Mouse (Mus musculus) urinary bladder, postnatal 4 days (tissue): ENCODE data around the gene Gpx5.
"Not testable (repeated sequence)": the region's sequence is repeated elsewhere in the genome, so short reads cannot be mapped to it uniquely, and the experiment has no call there.

Experiments used
- DNase-seq, 2 experiments: peaks; one replicate each; pipeline ENCODE4 v3.0.0; 2021 to 2022; ENCODE audit warnings: low spot score in 2 of 2

Gene Gpx5

DNA sequence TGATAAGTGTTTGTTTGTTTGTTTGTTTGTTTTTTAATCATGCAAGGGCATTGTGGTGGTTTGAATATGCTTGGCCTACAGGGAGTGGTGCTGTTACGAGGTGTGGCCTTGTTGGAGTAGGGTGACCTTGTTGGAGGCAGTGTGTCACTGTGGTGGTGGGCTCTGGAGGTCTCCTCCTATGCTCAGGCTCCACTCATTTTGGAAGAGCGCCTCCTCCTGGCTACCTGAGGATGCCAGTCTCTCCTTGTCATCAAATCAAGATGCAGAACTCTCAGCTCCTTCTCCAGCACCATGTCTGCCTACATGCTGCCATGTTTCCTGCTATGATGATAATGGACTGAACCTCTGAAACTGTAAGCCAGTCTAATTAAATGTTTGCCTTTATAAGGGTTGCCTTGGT, 26.8 kb downstream of the Gpx5 start:
- DNase-seq = no peak

DNA sequence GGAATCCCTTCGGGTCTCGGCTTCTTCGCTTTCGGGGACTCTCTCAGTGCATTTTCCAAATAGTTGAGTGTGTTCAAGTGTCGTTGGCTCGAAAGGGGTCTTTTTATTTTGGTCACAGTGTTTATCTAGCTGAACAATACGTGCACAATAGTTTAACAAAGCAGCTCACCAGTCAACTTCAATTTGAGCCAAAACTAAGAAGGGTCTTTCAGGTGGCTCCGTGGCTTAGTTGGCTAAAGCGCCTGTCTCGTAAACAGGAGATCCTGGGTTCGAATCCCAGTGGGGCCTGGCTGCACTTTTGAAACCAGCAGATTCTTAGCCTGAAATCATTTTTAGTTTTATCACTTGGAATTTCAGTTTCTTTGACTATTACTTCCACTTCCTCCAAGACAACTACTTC, 28.2 kb downstream of the Gpx5 start:
- DNase-seq = no peak

DNA sequence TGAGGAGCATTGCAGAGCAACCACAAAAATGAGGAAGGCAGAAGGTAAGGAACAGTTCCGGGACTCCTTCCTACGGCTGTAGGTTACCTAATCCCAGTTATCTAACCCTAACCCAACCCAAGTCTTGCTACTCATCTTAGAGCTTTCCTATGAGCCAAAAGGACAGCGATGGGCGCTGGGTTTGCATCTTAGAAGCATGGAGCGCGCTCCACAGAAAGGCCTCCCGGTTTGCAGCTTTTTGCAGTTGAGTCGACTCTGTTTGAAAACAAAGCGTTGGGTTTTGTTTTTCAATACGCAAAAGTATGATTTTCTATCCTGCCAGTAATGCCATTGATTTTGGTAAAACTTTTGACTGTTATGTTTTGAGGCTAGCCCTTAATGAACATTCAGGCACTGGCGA, 28.6 kb downstream of the Gpx5 start:
- DNase-seq = no peak

DNA sequence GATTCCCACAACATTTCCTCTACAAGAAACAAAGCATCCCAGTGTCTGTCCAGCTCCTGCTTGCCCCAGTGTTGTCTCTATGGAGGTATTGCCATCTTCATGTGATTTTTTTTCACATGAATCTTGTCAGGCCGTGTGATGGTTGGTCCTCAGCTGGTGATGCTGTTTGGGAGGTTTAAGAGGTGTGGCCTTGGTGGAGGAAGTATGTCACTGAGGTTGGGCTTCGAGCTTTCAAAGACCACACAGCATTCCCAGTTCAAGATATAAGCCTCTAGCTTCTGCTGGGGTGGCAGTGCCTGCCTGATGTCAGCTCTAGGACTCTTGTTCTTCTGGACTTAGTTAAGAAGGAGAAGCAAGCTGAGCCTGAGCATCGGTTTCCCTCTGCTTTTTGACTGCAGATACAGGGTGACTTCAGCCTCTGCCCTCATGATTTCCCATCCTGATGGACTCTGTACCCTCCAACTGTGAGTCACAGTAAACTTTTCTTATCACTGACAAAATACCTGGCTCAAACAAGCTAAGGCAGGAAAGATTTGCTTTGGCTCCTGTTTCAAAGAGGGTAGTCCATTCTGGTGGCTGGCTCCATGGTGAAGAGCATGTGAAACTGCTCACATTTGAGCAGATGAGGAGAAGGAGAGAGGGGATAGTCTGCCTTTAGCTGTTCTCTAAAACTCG, 29.6 kb downstream of the Gpx5 start:
- no peak for DNase-seq

DNA sequence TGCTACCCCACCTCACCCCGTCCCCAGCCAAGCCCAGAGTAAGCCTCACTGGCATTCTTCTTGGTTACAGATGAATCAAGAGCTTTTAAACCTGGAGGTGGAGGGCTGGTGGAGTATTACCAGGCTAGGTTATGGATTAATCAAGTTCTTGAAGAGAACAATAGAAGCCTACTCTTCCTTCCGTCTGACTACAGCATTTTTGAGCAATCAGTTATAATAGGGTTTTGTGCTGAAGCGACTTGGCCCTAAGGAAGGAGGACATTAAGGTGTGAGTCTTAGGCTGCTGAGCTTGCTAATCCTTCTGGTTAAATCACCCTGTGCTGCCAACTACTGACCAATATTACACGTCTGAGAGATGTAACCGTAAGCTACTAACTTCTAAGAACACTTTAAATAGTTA, 32.2 kb downstream of the Gpx5 start:
- DNase-seq = no peak

DNA sequence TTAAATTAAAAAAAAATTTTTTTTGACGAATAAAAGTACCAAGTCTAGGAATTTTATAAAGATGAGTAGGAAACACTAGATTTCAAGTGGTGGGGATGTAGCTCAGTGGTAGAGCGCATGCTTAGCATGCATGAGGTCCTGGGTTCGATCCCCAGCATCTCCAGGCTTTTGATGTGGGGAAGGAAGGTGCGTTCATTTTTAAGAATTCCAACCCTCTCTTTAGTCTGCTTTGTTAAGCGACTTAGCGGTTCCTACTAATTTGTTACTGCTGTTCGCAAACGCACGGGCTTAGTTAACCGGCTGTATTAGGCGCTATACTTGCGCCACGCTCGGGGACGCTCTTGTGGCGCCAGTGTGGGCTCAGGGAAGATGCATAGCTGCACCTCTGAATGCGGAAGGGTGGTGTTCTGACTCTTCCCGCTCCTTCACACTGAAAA, 32.8 kb downstream of the Gpx5 start:
- no peak for DNase-seq

DNA sequence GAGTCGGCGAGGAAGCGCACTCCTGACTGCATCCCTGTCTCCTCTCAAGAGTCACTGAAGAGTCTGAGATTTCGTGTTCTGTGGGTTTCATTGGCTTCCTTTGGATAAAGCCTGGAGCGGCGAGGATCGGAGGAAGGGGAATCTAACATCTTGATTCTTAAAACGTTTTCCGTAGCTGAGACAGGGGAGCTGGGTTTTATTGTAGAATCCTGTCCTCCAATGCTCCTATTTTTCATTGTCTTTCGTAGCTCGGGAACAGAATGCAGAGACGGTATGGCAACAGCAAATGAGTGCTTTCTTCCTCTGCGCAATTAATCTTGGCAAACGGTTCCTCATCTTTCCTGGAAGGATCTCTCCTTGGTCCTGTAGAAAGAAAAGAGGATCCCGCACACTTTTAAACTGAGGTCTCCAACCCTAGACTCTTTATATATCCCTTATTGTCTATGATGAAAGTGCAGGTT, 33.3 kb downstream of the Gpx5 start:
- DNase-seq = no peak

DNA sequence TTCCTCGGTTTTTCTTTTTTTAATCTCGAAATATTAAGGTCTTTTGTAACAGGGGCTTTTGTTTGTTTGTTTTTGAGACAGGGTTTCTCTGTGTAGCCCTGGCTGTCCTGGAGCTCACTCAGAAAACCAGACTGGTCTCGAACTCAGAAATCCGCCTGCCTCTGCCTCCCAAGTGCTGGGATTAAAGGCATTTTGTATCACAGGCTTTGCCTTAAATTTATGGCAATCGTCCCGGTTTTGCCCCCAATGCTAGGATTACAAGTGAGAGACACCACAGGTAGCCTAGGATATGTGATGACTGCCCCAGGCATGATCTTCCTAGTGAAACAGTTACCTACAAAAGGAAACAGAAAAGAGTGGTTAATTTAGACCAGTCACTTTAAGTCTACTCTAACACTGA, 34.0 kb downstream of the Gpx5 start:
- DNase-seq = no peak

DNA sequence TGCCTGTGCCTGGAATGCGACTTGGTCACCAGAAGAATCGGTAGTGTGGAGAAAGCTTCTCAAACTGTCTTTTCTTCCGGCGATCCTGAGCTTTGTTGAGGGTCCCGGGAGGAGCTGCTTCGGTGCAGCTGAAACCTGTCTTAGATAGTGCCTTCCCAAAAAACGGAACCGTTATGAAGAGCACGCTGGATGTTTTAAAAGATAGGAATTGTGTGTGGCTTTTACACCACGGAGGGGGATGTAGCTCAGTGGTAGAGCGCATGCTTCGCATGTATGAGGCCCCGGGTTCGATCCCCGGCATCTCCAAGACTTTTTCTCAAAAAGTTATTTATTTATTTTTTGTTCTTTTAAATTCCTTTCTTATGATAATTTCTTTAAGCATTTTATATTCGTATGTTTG, 38.5 kb downstream of the Gpx5 start:
- DNase-seq = no peak

DNA sequence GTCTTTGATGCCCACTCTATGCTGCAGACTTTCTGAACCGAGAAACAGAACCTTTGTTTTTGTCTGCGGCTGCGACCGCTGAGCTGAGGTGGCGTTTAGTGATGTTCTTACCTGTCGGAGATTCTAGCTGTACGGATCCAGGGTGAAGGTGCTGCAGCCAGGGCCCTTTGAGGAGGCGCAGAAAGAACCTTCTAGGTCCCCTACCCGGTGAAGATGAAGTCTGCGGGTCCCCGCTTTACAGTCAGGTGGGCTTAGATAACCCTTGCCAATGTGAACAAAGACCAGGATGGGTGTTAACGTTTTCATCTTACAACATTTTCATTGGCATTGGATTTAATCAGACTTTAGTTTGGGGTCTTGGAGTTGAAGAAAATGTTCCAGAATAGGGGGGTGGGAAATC, 39.0 kb downstream of the Gpx5 start:
- DNase-seq = no peak

DNA sequence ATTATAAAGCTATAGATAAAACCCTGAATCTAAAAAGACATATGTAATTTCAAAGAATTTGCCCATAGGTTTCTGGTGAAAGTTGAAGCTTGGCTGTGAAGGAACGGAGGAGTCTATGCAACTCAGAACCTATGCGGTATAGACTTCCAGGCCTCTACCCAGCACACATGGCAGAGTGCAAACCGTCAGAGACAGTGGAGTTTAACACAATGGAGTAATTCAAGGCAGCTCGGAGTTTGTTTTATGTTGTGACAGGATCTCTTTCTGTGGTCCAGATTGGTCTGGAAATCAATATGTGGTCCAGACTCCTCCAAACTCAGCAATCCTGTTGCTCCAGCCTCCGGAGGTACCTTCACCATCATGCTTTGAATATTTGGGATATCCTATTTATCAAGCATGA, 39.5 kb downstream of the Gpx5 start:
- DNase-seq = no peak

DNA sequence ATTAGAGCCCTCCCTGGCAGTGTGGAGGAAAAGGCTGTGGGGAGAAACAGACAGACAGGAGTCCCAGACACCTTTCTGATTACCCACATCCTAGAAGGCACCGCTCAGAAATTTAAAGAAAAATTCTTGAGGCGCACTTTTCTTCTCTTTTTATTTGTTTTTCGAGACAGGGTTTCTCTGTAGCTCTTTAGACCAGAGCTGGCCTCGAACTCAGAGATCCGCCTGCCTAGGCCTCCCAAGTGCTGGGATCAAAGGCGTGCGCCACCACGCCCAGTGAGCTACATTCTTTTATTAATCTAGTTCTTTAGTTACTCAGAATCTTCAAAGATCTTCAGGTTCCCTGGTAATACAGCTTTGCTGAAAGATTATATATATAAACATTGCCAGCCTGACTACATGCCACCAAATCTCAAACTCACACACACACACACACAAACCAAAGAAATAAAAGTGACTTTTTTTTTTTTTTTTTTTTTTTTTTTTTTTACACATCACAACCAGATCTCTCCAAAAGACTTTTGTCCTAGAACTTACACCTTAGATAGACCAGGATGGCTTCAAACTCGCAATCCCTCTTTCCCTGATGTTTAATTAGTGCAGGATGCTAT, 42.4 kb downstream of the Gpx5 start:
- no peak for DNase-seq

DNA sequence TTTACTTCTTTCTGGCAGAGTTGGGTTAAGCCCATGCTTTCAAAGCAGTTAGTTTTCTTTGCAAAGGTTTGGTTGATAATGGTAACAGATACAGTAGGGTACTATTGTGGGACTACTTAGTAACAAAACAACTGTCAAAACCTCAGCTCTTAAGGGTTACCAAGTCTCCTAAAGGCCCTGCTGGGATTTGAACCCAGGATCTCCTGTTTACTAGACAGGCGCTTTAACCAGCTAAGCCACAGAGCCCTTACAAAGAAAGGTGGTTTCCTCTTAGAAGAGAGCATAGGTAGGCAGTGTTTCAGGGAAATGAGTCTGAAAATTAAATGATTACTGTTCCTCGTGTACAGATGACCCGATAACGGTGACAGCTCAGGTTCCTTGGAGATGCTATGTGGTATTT, 43.5 kb downstream of the Gpx5 start:
- no peak for DNase-seq

DNA sequence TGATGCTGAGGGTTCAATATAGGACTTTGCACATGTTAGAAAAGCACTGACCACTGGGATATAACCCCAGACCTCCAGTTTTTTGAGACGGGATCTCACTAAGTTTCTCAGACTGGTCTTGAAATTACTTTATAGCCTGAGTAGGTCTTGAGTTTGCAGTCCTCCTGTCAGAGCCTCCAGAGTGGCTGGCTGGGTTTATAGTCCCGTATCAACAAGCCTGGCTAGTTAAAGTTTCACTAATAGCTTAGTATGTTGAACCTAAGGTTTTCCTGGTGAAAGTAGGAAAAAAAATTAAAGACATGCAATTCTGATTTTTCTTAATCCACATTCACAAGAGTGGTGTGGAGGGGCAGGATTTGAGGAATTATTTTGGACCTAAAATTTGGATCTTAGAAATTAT, 46.3 kb downstream of the Gpx5 start:
- no peak for DNase-seq

DNA sequence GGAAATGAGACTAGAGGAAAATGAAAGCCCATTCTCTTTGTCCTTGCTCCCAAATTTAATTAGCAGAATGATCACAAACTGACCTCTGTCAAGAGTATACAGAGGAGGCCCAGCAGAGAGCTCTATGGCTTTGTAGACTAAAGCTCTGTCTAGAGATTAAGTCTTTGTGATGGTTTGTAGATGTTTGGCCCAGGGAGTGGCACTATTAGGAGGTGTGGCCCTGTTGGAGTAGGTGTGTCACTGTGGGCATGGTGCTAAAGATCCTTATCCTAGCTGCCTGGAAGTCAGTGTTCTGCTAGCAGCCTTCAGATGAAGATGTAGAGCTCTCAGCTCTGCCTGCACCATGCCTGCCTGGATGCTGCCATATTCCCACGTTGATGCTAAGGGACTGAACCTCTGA, 47.6 kb downstream of the Gpx5 start:
- not testable (repeated sequence) for DNase-seq

DNA sequence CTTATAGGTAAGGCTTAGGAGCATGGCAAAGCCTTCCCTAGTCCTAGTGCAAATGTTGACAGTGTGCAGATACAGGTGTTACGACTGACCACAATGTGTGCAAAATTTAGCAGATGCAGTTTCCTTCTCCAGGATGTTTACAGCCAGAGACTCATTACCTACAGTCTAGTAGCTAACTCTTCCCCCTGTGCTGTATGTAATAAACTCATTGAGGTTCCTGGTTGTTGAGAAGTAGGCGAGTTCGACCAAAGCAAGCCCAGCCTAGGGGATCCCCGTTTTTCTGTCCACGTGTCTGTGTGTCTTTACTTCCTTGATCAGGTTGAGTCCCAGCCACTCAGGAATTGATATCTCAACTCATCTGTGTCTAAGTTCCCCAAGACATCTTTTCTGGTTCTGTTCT, 48.4 kb downstream of the Gpx5 start:
- DNase-seq = no peak

DNA sequence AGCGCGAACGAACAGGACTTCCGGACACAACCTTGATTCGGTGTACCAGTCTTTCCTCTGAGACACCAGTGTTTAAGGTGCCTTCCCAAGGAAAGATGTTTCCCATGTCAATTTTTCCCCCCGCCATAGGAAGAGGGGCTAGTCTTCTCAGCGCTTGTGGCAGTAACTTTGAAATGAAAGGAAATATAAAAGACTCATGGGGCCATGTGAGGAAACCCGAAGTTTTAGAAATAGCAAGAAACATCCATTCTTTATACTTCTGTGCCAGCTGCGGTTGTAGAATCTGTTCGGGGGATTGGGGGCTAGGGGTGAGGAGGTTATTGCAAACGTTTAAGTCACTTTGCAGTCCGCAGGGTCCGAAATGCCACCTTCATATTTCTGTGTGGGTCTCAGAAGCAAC, 49.3 kb downstream of the Gpx5 start:
- no peak for DNase-seq

DNA sequence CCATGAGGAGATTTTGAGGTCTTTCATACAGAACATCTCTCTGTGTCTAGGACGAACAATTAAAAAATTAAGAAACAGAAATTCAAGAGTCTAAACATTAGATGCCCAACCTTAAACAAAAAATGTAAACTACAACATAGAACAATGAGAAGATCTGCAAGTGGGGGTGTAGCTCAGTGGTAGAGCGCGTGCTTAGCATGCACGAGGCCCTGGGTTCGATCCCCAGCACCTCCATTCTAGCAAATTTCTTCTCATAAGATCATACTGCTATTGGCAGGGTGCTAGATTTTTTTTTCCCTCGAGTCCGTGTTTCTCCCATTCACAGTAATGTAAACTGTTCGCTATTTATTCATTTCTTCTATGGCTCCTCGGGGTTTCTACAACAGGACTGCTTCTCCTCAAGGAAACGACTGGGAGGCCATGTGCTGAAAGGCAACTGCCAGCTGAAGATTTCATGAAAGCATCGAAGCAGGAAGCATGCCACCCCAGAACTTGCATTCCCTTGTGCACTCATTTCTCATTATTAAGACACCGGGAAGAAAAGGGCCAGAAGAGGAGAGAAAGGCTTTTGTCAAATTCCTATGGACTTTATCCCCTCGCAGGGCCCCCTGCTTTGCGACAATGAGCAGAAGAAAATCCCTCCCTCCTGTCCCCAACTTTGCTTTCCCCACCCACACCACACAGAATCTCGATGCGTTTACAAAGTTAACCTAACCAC, 50.0 kb downstream of the Gpx5 start:
- DNase-seq = no peak

DNA sequence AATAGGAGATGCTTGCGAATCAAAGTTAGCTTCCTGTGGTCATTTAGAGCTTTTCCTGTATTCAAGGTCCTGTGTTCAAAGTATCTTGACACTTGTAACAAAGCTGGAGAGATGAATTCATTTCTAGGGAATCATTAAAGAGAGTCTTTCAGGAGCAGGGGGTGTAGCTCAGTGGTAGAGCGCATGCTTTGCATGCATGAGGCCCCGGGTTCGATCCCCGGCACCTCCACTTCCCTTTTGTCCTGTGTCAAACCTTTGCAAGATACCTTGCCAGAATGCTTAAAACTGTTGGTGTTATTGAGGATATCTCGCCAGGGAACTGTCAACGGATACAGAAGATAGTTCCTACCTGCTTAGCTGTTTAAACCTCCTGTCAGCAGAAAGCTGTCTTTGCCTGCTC, 51.7 kb downstream of the Gpx5 start:
- DNase-seq = peak in 1 of 2 experiments; percentile 7

DNA sequence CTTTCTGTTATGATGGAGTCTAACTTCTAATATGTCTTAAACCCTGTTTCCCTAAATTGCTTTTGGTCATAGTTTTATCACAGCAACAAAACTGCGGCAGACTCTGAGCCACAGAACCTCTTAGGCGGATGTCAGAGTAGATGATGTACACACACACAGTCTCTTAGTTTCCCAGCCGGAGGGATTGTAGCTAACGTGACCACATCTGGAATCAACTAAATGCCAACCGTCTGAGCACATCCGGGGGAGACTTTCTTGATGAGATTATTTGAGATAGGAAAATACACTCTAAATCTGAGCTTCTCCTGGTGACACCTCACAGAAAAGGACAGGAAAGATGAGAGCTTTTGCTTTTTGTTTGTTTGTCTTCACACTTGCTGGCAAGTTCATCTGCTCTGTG, 55.4 kb downstream of the Gpx5 start:
- DNase-seq = no peak

DNA sequence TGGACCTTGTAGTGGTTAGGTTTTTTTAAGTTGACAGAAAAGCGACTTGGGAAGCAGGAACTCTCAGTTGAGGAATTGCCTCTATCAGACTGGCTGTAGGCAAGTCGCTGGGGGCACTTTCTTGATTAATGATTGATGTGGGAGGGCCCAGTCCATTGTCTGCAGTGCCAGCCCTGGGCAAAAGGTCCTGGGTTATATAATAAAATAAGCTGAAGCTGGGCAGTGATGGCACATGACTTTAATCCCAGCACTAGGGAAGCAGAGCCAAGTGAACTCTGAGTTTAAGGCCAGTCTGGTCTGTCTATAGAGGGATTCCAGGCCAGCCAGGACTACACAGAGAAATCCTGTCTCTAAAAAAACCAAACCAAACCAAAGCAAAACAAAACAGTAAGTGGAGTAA, 55.8 kb downstream of the Gpx5 start:
- DNase-seq = no peak
